Mouse (Mus musculus) forebrain, embryonic 11.5 days (tissue): ENCODE data around the gene Ccer2. TPM values are rescaled to one million over a fixed set of nuclear protein-coding genes. Genes with fewer than 3 reads are reported as not detected.

ENCODE experiments used
- ATAC-seq: fragments of 200-750 bp; cut with Nextera tagmentation; replicated peaks from 2 replicates; pipeline ENCODE4 v1.8.0; 2017; ENCODE audit warnings: moderate TSS enrichment; ENCODE audit not compliant: low FRiP score
- DNase-seq: peaks from one replicate; pipeline ENCODE4 v3.0.0-alpha.2; 2017; ENCODE audit warnings: low spot score
- H3K27ac ChIP-seq: fragments of 300-500 bp; sonication (generic); 2 replicates; pipeline ENCODE4 v1.5.1; 2014; ENCODE audit warnings: low read depth, low read length
- H3K27me3 ChIP-seq: fragments of 300-500 bp; sonication (generic); 2 replicates; pipeline ENCODE4 v1.6.1; 2014; ENCODE audit warnings: mild to moderate bottlenecking, low read length, mixed read lengths; ENCODE audit not compliant: control insufficient read depth, insufficient read depth
- H3K36me3 ChIP-seq: fragments of 300-500 bp; sonication (generic); 2 replicates; pipeline ENCODE4 v1.6.1; 2014; ENCODE audit warnings: mild to moderate bottlenecking, low read length, moderate library complexity, mixed read lengths; ENCODE audit not compliant: control insufficient read depth, insufficient read depth
- H3K4me1 ChIP-seq: fragments of 300-500 bp; sonication (generic); replicated peaks from 2 replicates; pipeline ENCODE4 v1.6.1; 2014; ENCODE audit warnings: low read length, mixed read lengths; ENCODE audit not compliant: control insufficient read depth, insufficient read depth
- H3K4me2 ChIP-seq: fragments of 300-500 bp; sonication (generic); 2 replicates; pipeline ENCODE4 v1.6.1; 2014; ENCODE audit warnings: low read depth, mild to moderate bottlenecking, low read length, moderate library complexity, mixed read lengths; ENCODE audit not compliant: severe bottlenecking
- H3K4me3 ChIP-seq: fragments of 300-500 bp; sonication (generic); 2 replicates; pipeline ENCODE4 v1.5.1; 2014; ENCODE audit warnings: low read depth, low read length
- H3K9ac ChIP-seq: fragments of 300-500 bp; sonication (generic); 2 replicates; pipeline ENCODE4 v1.6.1; 2014; ENCODE audit warnings: low read length
- H3K9me3 ChIP-seq: fragments of 300-500 bp; sonication (generic); 2 replicates; pipeline ENCODE4 v1.6.1; 2016; ENCODE audit warnings: low read length, mixed read lengths; ENCODE audit not compliant: control insufficient read depth
- WGBS: fragments of 180-500 bp; shearing (Covaris S2); extraction: QIAGEN DNeasy Blood & Tissue Kit; methylation state at CpG from one replicate; pipeline ENCODE4 v1.1.7; 2014; 5-methylcytosine and 5-hydroxymethylcytosine counted together
- polyA plus RNA-seq: library from polyadenylated mRNA; unstranded; fragments of >200 nt; fragmentation: Nextera tagmentation; extraction: Ambion mirVana; gene quantifications from 2 replicates; pipeline ENCODE4 v1.2.1, GENCODE M21; 2014

The Ccer2 gene
- polyA plus RNA-seq, 1 experiment from 2014 or later: not detected

DNA sequence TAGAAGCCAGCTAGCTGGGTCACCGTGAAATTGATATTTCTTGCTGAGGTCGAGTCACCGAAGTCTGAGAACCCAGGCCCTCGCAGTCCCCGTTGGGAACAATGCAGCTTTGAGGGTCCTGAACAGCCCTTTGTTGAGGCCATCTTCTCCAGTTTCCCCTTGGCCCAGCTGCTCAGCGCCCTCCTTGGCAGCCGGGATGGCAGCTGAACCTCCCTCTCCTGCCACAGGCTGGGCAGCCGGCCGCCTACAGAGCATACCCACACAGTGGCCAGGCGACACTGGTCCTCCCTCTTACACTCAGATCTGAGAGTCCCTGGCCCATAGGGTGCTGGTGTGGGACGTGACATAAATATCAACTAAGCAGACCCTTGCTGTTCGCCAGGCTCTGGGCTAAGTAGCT, 18.2 kb downstream of the Ccer2 start:
- Histone ChIP-seq H3K4me2 (no peak overlapping the region), H3K9ac (no peak overlapping the region), H3K27me3 (no peaks in the 10 kb centered on the region), H3K36me3 (no peaks in the 10 kb centered on the region), H3K27ac (no peak overlapping the region), H3K4me1 (no peaks in the 10 kb centered on the region), H3K9me3 (no peaks in the 10 kb centered on the region), H3K4me3 (no peak overlapping the region)
- DNase-seq (no peak), ATAC-seq (no peak)
- 77% methylated on average over 12 of the region's 12 CpGs for WGBS

DNA sequence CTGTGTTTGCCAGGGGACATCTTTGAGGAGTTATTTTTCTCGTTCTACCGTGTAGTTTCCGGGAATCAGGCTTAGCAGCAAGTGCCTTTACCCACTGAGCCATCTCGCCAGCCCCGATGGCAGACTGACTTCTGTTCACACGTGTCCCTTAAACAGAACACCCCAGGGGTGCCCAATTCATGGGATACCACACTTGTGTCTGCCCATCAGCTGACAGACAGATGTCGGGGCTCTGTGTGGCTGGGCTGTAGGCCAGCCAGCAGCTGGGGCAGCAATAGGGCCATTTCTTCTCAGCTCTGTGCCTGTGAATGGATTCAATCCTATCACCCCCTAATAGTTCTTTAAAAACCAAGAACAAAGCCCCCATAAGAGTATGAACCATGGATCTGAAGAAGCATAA, 19.2 kb downstream of the Ccer2 start:
- WGBS: 89% methylated on average over 7 of the region's 7 CpGs
- Histone ChIP-seq H3K9me3 (no peaks in the 10 kb centered on the region), H3K27ac (no peak overlapping the region), H3K4me2 (no peak overlapping the region), H3K4me1 (no peaks in the 10 kb centered on the region), H3K9ac (no peak overlapping the region), H3K27me3 (no peaks in the 10 kb centered on the region), H3K4me3 (no peak overlapping the region), H3K36me3 (no peaks in the 10 kb centered on the region)
- no peak for DNase-seq
- ATAC-seq: no peak

DNA sequence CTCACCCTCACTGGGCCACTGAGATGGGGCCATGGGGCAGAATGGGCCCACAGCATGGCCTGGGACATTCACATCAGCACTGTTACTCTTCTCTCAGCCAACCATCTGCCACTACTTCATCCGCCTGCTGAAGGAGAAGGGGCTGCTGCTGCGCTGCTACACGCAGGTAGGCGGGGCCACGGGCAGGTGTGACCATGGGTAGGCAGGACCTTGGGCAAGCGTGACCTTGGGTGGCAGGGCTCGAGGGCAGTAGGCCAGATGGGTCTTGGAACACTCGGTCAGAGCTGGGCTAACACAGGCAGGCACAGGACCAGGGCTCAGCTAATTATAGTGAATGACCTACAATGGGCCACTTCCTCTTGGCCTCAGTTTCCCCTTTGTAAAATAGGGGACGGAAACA, 22.9 kb downstream of the Ccer2 start:
- ATAC-seq: no peak
- 82% methylated on average over 9 of the region's 9 CpGs for WGBS

DNA sequence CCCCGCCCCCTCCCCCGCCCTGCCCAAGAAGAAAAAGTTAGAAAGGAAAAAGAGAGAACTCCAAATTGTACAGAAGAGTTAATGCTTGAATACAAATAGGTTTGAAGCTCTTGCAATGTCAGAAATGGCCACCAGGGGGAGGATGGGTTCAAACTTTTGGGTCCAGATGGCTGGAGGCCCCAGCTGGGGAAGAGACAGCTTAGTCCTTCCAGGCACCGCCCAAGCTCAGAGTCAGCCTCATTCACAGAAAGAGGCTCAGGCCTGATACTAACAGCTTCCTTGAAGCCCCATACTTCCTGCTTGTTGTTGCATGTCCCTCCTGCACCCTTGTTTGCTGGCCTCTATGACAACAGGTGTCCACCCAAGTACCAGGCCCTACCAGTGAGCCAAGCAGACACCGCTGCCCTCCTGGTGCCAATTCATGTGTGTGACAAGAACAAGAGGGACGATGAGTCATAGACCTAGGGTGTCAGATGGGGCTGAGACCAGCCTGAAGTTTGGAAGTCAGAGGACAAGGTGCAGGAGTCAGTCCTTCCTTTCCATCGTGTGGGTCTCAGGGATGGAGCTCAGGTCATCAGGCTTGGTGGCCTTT, 24.2 kb downstream of the Ccer2 start:
- no peaks in the 10 kb centered on the region for H3K9me3 ChIP-seq
- H3K4me2 ChIP-seq: no peak overlapping the region
- no peaks in the 10 kb centered on the region for H3K36me3 ChIP-seq
- H3K4me3 ChIP-seq: no peak overlapping the region
- WGBS: 48% methylated on average over 6 of the region's 6 CpGs
- H3K27me3 ChIP-seq: no peaks in the 10 kb centered on the region
- H3K4me1 ChIP-seq: no peaks in the 10 kb centered on the region
- ATAC-seq (peak; percentile 56; the same call in 1 of the 2 replicates), DNase-seq (peak; percentile 93)
- no peak overlapping the region for H3K27ac ChIP-seq
- H3K9ac ChIP-seq: no peak overlapping the region

More for the DNA sequence above, 22.9 kb downstream of the Ccer2 start:
- Histone ChIP-seq H3K4me2 (no peak overlapping the region), H3K4me1 (no peaks in the 10 kb centered on the region), H3K27ac (no peak overlapping the region), H3K27me3 (no peaks in the 10 kb centered on the region), H3K9me3 (no peaks in the 10 kb centered on the region), H3K9ac (no peak overlapping the region), H3K4me3 (no peak overlapping the region), H3K36me3 (no peaks in the 10 kb centered on the region)
- no peak for DNase-seq

DNA sequence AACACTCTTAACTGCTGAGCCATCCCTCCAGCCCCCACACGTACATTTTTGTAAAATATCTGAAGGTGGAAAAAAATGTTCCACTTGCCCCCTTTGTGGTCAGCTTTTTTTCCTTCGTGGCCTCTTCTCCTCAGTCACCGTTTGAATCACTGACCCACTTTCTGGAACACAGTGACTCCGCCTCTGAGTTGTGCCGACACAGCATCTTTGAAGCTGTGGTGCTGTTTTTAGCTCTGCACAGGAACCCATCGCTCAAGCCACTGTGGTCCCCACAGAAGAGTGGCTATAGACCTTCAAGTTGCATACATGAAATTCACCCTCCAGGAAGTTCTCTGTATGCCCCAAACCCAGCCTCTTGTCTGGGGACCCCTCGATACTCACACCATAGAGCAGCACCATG, 24.9 kb downstream of the Ccer2 start:
- no peak overlapping the region for H3K27ac ChIP-seq
- H3K36me3 ChIP-seq: no peaks in the 10 kb centered on the region; the same call in 1 of the 2 replicates
- H3K4me1 ChIP-seq: no peaks in the 10 kb centered on the region
- no peak overlapping the region for H3K4me3 ChIP-seq
- H3K9me3 ChIP-seq: no peaks in the 10 kb centered on the region
- DNase-seq (no peak), ATAC-seq (no peak)
- WGBS: 86% methylated on average over 7 of the region's 7 CpGs
- H3K4me2 ChIP-seq: no peak overlapping the region
- no peaks in the 10 kb centered on the region for H3K27me3 ChIP-seq
- no peak overlapping the region for H3K9ac ChIP-seq

DNA sequence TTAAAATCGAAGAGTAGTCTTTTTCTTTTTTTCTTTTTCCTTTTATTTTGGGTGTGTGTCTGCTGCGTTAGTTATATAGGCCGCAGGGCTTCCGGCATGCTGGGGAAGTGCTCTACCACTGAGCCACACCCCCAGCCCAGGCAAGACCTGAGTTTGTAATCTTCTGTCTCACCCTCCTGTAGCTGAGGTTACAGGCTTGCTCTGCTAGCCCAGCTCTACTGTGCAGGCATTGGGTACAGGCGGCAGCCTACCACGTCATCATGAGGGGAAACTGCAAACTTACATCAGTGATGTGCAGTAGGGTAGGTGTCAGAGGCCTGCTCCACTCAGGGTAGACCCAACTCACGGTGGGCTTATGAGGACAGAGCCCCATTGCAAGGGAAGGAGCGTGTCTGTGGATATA, 25.3 kb downstream of the Ccer2 start:
- H3K9me3 ChIP-seq: no peaks in the 10 kb centered on the region
- no peaks in the 10 kb centered on the region for H3K27me3 ChIP-seq
- H3K4me3 ChIP-seq: no peak overlapping the region
- no peak overlapping the region for H3K9ac ChIP-seq
- ATAC-seq (no peak), DNase-seq (no peak)
- H3K36me3 ChIP-seq: no peaks in the 10 kb centered on the region; the same call in 1 of the 2 replicates
- H3K4me1 ChIP-seq: no peaks in the 10 kb centered on the region
- H3K27ac ChIP-seq: no peak overlapping the region
- no peak overlapping the region for H3K4me2 ChIP-seq
- 92% methylated on average over 8 of the region's 8 CpGs for WGBS

DNA sequence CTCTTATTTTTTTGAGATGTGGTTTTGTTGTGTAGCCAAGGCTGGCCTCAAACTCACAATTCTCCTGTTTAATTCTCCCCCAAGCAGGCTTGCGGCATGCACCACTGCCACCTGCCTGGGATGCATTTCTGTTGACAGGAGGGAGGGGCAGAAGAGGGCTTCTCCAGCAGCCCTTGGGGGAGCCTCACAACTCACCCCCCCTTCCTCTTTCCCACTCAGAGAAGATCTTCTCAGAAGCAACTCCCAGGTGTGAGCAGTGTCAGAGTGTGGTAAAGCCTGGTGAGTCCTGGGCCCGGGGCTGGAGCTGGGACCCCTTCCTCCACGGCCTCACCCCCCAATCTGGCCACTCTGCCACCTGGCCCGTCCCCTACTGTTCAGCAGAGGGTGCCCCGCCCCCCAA, 29.2 kb downstream of the Ccer2 start:
- ATAC-seq: no peak
- no peak for DNase-seq
- no peaks in the 10 kb centered on the region; the same call in 1 of the 2 replicates for H3K36me3 ChIP-seq

DNA sequence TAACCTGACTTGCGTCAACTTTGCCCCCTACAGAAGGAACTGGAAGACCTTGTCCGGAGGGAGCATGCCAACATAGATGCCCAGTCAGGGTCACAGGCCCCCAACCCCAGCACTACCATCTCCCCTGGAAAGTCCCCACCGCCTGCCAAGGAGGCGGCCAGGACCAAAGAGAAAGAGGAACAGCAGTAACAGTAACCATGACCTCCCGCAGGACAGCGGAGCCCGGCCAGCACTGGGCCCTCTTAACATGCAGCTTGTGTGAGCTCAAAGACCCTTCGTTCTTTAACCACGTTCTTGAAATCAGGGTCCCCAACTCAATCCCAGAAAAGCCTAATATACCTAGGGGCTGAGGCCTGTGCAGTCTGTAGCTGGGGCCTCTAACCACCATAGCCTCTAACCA, 31.9 kb downstream of the Ccer2 start:
- Histone ChIP-seq H3K4me2 (no peak overlapping the region), H3K4me1 (no peaks in the 10 kb centered on the region), H3K27me3 (no peaks in the 10 kb centered on the region), H3K9ac (no peak overlapping the region), H3K27ac (no peak overlapping the region), H3K9me3 (no peaks in the 10 kb centered on the region), H3K4me3 (no peak overlapping the region), H3K36me3 (no peaks in the 10 kb centered on the region; the same call in 1 of the 2 replicates)
- DNase-seq (no peak), ATAC-seq (no peak)
- 96% methylated on average over 9 of the region's 9 CpGs for WGBS

More for the DNA sequence above, 29.2 kb downstream of the Ccer2 start:
- Histone ChIP-seq H3K4me2 (no peak overlapping the region), H3K27me3 (no peaks in the 10 kb centered on the region), H3K9ac (no peak overlapping the region), H3K27ac (no peak overlapping the region), H3K9me3 (no peaks in the 10 kb centered on the region), H3K4me3 (no peak overlapping the region), H3K4me1 (no peaks in the 10 kb centered on the region)
- 77% methylated on average over 5 of the region's 5 CpGs for WGBS
